Mouse (Mus musculus) hindbrain, embryonic 11.5 days (tissue): ENCODE data around the gene Dhrs4. TPM values are rescaled to one million over a fixed set of nuclear protein-coding genes. Genes with fewer than 3 reads are reported as not detected.

Experiments
- ATAC-seq: fragments of 200-750 bp; cut with Nextera tagmentation; 2 replicates; pipeline ENCODE4 v1.8.0; 2017; ENCODE audit warnings: mild to moderate bottlenecking, moderate TSS enrichment, moderate library complexity; ENCODE audit not compliant: low FRiP score
- DNase-seq: peaks from one replicate; pipeline ENCODE4 v3.0.0-alpha.2; 2015; ENCODE audit warnings: low spot score
- H3K27ac ChIP-seq: fragments of 300-500 bp; sonication (generic); 2 replicates; pipeline ENCODE4 v1.5.1; 2014; ENCODE audit warnings: mild to moderate bottlenecking, low read depth, low read length
- H3K27me3 ChIP-seq: fragments of 300-500 bp; sonication (generic); 2 replicates; pipeline ENCODE4 v1.6.1; 2014; ENCODE audit warnings: mild to moderate bottlenecking, low read length, moderate library complexity, mixed read lengths; ENCODE audit not compliant: control insufficient read depth, insufficient read depth
- H3K36me3 ChIP-seq: fragments of 300-500 bp; sonication (generic); 2 replicates; pipeline ENCODE4 v1.6.1; 2014; ENCODE audit warnings: mild to moderate bottlenecking, low read length, moderate library complexity, mixed read lengths; ENCODE audit not compliant: control insufficient read depth, insufficient read depth
- H3K4me1 ChIP-seq: fragments of 300-500 bp; sonication (generic); replicated peaks from 2 replicates; pipeline ENCODE4 v1.6.1; 2014; ENCODE audit warnings: low read length, mixed read lengths; ENCODE audit not compliant: control insufficient read depth, insufficient read depth
- H3K4me2 ChIP-seq: fragments of 300-500 bp; sonication (generic); replicated peaks from 2 replicates; pipeline ENCODE4 v1.6.1; 2014; ENCODE audit warnings: mild to moderate bottlenecking, low read depth, low read length
- H3K4me3 ChIP-seq: fragments of 300-500 bp; sonication (generic); 2 replicates; pipeline ENCODE4 v1.5.1; 2014; ENCODE audit warnings: low read depth, low read length
- H3K9ac ChIP-seq: fragments of 300-500 bp; sonication (generic); 2 replicates; pipeline ENCODE4 v1.6.1; 2014; ENCODE audit warnings: low read depth, low read length
- H3K9me3 ChIP-seq: fragments of 300-500 bp; sonication (generic); 2 replicates; pipeline ENCODE4 v1.6.1; 2016; ENCODE audit warnings: low read length; ENCODE audit not compliant: control insufficient read depth
- WGBS: fragments of 180-500 bp; shearing (Covaris S2); extraction: QIAGEN DNeasy Blood & Tissue Kit; methylation state at CpG from one replicate; pipeline ENCODE4 v1.1.7; 2014; 5-methylcytosine and 5-hydroxymethylcytosine counted together
- polyA plus RNA-seq: library from polyadenylated mRNA; unstranded; fragments of >200 nt; fragmentation: Nextera tagmentation; extraction: Ambion mirVana; gene quantifications from 2 replicates; pipeline ENCODE4 v1.2.1, GENCODE M21; 2014

Gene Dhrs4
- polyA plus RNA-seq, 1 experiment from 2014 or later = 26.0 TPM

GRCm38 (mm10) chr14:55524785-55525184 lies 46.2 kb downstream of the Dhrs4 start, which contains the start of gene Nrl:
Nrl (minus strand) TSS chr14:55524981.
- DNase-seq (no peak), ATAC-seq (no peak)
- Histone ChIP-seq H3K4me3 (no peak within 1 kb of the TSS), H3K36me3 (no peaks in the 10 kb centered on the region), H3K27ac (no peak within 1 kb of the TSS), H3K4me2 (no peak within 1 kb of the TSS), H3K9me3 (no peaks in the 10 kb centered on the region), H3K27me3 (peaks cover 8% of the 10 kb centered on the region; the same call in 1 of the 2 replicates), H3K4me1 (no peaks in the 10 kb centered on the region), H3K9ac (no peak within 1 kb of the TSS)
- 50% methylated on average over 8 of the region's 8 CpGs for WGBS

- Histone ChIP-seq H3K9ac (no peak overlapping the region), H3K27ac (no peak overlapping the region), H3K4me2 (no peak overlapping the region), H3K36me3 (no peaks in the 10 kb centered on the region), H3K27me3 (peaks cover 3% of the 10 kb centered on the region; the same call in 1 of the 2 replicates), H3K4me1 (no peaks in the 10 kb centered on the region), H3K9me3 (no peaks in the 10 kb centered on the region), H3K4me3 (no peak overlapping the region)
- ATAC-seq = no peak
- no peak for DNase-seq
- WGBS = 84% methylated on average over 2 of the region's 2 CpGs
Observed at GRCm38 (mm10) chr14:55526674-55527073, 48.1 kb downstream of the Dhrs4 start.

- Histone ChIP-seq H3K9me3 (no peaks in the 10 kb centered on the region), H3K4me1 (no peaks in the 10 kb centered on the region), H3K27me3 (no peaks in the 10 kb centered on the region), H3K4me2 (no peak overlapping the region), H3K27ac (no peak overlapping the region), H3K9ac (no peak overlapping the region), H3K4me3 (no peak overlapping the region), H3K36me3 (no peaks in the 10 kb centered on the region)
- DNase-seq (peak; percentile 48), ATAC-seq (no peak)
- WGBS = 15% methylated on average over 3 of the region's 3 CpGs
Observed at GRCm38 (mm10) chr14:55527940-55528339, 49.4 kb downstream of the Dhrs4 start.

GRCm38 (mm10) chr14:55536116-55536745 lies 57.7 kb downstream of the Dhrs4 start:
- Histone ChIP-seq H3K4me3 (no peak overlapping the region), H3K9ac (no peak overlapping the region), H3K9me3 (no peaks in the 10 kb centered on the region), H3K27me3 (no peaks in the 10 kb centered on the region), H3K4me1 (no peaks in the 10 kb centered on the region), H3K4me2 (no peak overlapping the region), H3K27ac (no peak overlapping the region), H3K36me3 (no peaks in the 10 kb centered on the region)
- ATAC-seq (no peak), DNase-seq (peak; percentile 60)
- WGBS = 56% methylated on average over 6 of the region's 6 CpGs

Other genes starting within 250 kb of the Dhrs4 start
- 10.1 and 14.0 TPM in 2 replicates for gene Carmil3, start 11.9 kb downstream of the Dhrs4 start, polyA plus RNA-seq
- gene Cpne6, start 31.7 kb downstream of the Dhrs4 start, polyA plus RNA-seq = 1.3 and 1.6 TPM in 2 replicates
- gene Nrl, start 46.2 kb downstream of the Dhrs4 start, polyA plus RNA-seq = 0.15 and 0.20 TPM in 2 replicates
- gene Pck2, start 61.5 kb downstream of the Dhrs4 start, polyA plus RNA-seq = 11.3 and 12.6 TPM in 2 replicates
- 81.5 and 85.4 TPM in 2 replicates for gene Dcaf11, start 81.2 kb downstream of the Dhrs4 start, polyA plus RNA-seq
- 0.52 TPM in 1 of 2 replicates, not detected in the other for gene A730061H03Rik, start 81.6 kb downstream of the Dhrs4 start, polyA plus RNA-seq
- gene Fitm1, start 96.9 kb downstream of the Dhrs4 start, polyA plus RNA-seq = 0.77 and 1.8 TPM in 2 replicates
- gene Psme1, start 99.4 kb downstream of the Dhrs4 start, polyA plus RNA-seq = 126 TPM in 2 replicates
- 6.4 and 8.5 TPM in 2 replicates for gene Emc9, start 106.5 kb downstream of the Dhrs4 start, polyA plus RNA-seq
- 195 and 222 TPM in 2 replicates for gene Psme2, start 112.4 kb downstream of the Dhrs4 start, polyA plus RNA-seq
- gene Rnf31, start 113.0 kb downstream of the Dhrs4 start, polyA plus RNA-seq = 10.6 and 12.1 TPM in 2 replicates
- 6.9 and 7.6 TPM in 2 replicates for gene Irf9, start 124.8 kb downstream of the Dhrs4 start, polyA plus RNA-seq
- gene Rec8, start 139.3 kb downstream of the Dhrs4 start, polyA plus RNA-seq = 8.2 and 8.8 TPM in 2 replicates
- 71.2 and 73.1 TPM in 2 replicates for gene Ipo4, start 157.2 kb downstream of the Dhrs4 start, polyA plus RNA-seq
- gene Gm49378, start 159.1 kb downstream of the Dhrs4 start, polyA plus RNA-seq = 1.7 and 4.0 TPM in 2 replicates
- 60.2 and 61.9 TPM in 2 replicates for gene Tm9sf1, start 165.0 kb downstream of the Dhrs4 start, polyA plus RNA-seq
- gene Tssk4, start 171.4 kb downstream of the Dhrs4 start, polyA plus RNA-seq = 0.38 and 0.48 TPM in 2 replicates
- 67.7 and 70.2 TPM in 2 replicates for gene Mdp1, start 181.8 kb downstream of the Dhrs4 start, polyA plus RNA-seq
- gene Gmpr2, start 193.2 kb downstream of the Dhrs4 start, polyA plus RNA-seq = 54.6 and 58.8 TPM in 2 replicates
- 596 and 597 TPM in 2 replicates for gene Nedd8, start 193.4 kb downstream of the Dhrs4 start, polyA plus RNA-seq
- gene Tinf2, start 203.1 kb downstream of the Dhrs4 start, polyA plus RNA-seq = 52.7 and 63.1 TPM in 2 replicates
- 0.36 and 0.49 TPM in 2 replicates for gene Tgm1, start 235.2 kb downstream of the Dhrs4 start, polyA plus RNA-seq
- gene Rabggta, start 243.5 kb downstream of the Dhrs4 start, polyA plus RNA-seq = 25.3 and 27.4 TPM in 2 replicates